Mouse (Mus musculus) adrenal gland, postnatal 36 days (tissue): ENCODE measurements around the gene Tmem79. TPM values are rescaled to one million over a fixed set of nuclear protein-coding genes. Genes with fewer than 3 reads are reported as not detected.
A peak's percentile ranks its signal among the peaks of the same experiment; 100 is the strongest.
"Not testable (repeated sequence)": the region's sequence is repeated elsewhere in the genome, so short reads cannot be mapped to it uniquely, and the experiment has no call there.

ENCODE experiments used
- DNase-seq, 2 experiments: peaks; one replicate each; pipeline ENCODE4 v3.0.0; 2021; ENCODE audit warnings: mixed read lengths in 1 of 2
- long read RNA-seq, 2 experiments: library from polyadenylated mRNA; stranded (forward); transcript quantifications; one replicate each; pipeline ENCODE4 v2.0.0; 2021; ENCODE audit warnings: borderline sequencing depth in 2 of 2
- total RNA-seq, 2 experiments: library from RNA; stranded (reverse); gene quantifications; 2 replicates each; pipeline ENCODE4 v1.2.3; 2021

The Tmem79 gene
- 10 to 100 TPM in 1 of 2 experiments, 1 to 10 TPM in 1; 9.8 to 13.9 TPM for total RNA-seq
- long read RNA-seq, experiment 1, partial matches to known transcripts, result 1 of 14 reads
- long read RNA-seq, experiment 1, other reads (novel, unspliced or antisense), result 10 of 14 reads
- long read RNA-seq, experiment 2, transcript Tmem79-201 (4 exons, 2,406 nt), result major isoform, 6 of 9 reads
- long read RNA-seq, experiment 2, partial matches to known transcripts, result 0 of 9 reads
- long read RNA-seq, experiment 2, other reads (novel, unspliced or antisense), result 3 of 9 reads

DNA sequence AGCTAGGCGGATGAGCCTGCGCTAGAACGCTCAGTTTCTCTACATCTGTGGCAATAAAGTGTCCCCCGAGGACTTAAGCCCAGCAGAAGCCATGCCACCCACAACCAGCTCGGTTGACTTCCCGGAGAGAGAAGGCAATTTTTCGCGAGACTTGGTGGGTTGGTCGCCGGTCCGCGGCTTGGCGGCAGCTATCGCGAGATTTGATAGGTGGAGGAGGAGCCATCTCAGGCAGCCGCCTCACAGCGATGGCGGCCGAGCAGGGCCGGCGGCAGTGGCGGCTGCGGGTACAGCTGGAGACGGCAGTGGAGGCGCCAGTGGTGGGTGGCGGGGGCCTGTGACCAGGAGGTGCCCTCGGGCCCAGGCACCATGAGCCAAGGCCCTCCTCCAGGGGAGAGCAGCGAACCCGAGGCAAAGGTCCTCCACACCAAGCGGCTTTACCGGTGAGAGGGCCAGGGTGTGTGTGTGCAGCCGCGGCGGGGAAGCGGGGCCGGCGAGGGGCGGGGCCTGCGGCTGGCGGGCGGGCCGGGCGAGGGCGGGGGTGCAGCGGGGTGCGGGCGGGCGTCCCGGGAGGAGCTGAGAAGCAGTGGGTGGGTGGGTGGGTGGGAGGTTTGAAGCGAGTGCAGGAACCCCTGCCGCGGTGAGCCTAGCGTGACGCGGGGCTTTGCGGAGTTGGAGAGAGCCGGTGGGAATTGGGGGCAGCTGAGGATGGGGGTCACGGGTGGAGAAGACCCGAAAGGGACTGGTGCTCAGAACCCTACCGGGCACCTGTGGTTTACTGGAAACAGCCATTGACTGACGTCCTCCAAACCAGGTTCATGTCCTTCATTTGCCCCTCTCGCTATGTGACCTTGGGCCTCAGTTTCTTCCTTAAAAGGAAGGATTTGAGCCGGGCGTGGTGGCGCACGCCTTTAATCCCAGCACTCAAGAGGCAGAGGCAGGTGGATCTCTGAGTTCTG is at the start of gene Tmem79, which contains the start of gene Smg5:
Gene Tmem79 (minus strand): TSS at position 91 of the 956 bp plus-strand sequence.
Gene Smg5 (plus strand): TSS at position 203 of the 956 bp plus-strand sequence.
- DNase-seq, result peak; percentile 97

DNA sequence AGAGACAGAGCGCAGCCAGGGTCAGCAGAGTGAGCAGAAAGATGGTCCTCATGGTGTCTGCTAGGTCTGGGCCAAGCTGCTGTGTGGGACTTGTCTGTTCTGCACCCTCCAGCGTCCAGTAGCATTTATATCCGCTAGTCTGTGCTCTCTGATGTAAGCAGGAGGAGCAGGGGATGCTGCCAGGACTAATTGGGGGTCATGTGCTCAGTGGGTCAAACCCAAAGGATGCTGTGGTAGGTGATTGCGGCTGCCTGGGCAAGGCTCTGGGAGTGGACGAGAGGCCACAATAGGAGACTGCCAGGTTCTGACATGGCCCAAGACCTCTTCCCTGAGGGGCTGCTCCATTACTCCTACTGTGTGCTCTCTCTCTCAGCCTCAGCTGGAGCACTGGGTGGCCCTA is 48.4 kb upstream of the Tmem79 start, which contains the start of gene Bglap:
Gene Bglap (minus strand): TSS at position 101 of the 400 bp plus-strand sequence.
- DNase-seq, result no peak

DNA sequence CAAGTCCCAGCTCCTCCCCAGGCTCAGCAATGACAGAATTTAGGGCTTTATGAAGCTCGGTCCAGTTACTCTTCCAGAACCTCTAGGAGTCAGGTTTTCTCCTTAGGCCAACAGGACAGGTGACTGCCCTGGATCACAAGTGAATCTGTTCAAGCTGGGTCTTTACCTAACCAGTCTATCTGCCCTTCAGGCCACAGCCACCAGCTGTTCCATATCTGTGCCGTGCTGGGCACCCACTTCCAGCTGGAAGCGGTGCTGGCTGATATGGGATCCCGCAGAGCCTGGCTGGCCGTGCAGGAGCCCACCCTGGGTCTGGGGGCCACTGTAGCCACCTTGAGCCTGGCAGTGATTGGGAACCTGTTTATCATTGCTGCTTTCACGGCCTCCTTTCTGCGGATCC is 46.4 kb upstream of the Tmem79 start:
- DNase-seq, result not testable (repeated sequence)

DNA sequence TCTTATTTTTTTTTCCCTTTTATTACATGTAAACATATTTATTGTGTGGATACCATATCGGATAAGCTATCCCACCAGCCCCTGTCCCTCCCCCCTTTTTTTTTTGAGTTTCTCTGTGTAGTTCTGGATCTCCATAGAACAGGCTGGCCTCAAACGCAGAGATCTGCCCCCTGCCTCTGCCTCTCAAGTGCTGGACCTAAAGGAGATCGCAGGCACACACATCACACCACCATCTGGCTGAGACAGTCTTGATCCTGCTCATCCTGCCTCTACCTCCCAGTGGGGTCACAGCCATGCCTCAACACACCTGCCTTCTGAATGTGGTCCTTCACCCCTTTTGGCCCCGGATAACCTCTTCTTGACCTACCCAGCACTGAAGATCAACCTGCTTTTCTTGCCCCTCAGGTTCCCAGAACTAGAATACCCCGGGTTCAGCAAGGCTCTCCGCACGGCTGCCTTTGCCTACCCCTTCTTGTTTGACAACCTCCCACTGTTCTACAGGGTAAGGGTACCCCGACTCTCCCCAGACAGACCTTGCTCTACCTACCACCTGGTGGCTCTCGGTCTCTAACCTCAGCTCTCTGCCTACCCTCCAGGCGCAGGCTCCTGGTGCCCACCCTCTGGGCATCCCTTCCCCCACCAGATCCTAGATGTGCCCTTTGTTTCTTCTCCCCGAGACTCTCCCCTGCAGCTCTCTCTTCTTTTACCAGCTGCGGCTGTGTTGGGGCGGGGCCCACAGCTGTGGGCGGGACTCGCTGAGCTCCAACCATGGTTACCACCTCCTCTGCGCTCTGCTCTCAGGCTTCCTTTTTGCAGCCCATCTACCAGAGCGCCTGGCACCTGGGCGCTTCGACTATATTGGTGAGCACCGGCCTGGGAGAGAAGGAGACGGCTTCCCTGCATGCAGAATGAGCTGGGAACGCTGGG is 45.7 kb upstream of the Tmem79 start:
- peak in 1 of 2 experiments; percentile 40 for DNase-seq

DNA sequence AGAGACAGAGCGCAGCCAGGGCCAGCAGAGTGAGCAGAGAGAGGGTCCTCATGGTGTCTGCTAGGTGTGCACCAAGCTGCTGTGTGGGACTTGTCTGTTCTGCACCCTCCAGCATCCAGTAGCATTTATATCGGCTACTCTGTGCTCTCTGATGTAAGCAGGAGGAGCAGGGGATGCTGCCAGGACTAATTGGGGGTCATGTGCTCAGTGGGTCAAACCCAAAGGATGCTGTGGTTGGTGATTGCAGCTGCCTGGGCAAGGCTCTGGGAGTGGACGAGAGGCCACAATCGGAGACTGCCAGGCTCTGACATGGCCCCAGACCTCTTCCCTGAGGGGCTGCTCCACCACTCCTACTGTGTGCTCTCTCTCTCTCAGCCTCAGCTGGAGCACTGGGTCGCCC is 42.7 kb upstream of the Tmem79 start, which contains the start of gene Bglap2:
Gene Bglap2 (minus strand): TSS at position 101 of the 400 bp plus-strand sequence.
- DNase-seq, result not testable (repeated sequence)

DNA sequence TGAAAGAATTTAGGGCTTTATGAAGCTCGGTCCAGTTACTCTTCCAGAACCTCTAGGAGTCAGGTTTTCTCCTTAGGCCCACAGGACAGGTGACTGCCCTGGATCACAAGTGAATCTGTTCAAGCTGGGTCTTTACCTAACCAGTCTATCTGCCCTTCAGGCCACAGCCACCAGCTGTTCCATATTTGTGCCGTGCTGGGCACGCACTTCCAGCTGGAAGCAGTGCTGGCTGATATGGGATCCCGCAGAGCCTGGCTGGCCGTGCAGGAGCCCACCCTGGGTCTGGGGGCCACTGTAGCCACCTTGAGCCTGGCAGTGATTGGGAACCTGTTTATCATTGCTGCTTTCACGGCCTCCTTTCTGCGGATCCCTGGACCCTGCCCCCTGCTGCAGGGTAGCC is 40.7 kb upstream of the Tmem79 start:
- DNase-seq, result not testable (repeated sequence)

DNA sequence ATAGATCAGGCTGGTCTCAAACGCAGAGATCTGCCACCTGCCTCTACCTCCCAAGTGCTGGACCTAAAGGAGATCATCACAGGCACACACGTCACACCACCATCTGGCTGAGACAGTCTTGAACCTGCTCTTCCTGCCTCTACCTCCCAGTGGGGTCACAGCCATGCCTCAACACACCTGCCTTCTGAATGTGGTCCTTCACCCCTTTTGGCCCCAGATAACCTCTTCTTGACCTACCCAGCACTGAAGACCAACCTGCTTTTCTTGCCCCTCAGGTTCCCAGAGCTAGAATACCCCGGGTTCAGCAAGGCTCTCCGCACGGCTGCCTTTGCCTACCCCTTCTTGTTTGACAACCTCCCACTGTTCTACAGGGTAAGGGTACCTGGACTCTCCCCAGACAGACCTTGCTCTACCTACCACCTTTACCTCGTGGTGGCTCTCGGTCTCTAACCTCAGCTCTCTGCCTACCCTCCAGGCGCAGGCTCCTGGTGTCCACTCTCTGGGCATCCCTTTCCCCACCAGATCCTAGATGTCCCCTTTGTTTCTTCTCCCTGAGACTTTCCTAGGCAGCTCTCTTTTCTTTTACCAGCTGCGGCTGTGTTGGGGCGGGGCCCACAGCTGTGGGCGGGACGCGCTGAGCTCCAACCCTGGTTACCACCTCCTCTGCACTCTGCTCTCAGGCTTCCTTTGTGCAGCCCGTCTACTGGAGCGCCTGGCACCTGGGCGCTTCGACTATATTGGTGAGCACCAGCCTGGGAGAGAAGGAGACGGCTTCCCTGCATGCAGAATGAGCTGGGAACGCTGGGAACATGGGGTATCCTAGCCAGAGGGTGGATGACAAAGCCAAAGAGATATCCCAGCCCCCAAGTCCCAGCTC is 40.0 kb upstream of the Tmem79 start:
- not testable (repeated sequence) for DNase-seq

DNA sequence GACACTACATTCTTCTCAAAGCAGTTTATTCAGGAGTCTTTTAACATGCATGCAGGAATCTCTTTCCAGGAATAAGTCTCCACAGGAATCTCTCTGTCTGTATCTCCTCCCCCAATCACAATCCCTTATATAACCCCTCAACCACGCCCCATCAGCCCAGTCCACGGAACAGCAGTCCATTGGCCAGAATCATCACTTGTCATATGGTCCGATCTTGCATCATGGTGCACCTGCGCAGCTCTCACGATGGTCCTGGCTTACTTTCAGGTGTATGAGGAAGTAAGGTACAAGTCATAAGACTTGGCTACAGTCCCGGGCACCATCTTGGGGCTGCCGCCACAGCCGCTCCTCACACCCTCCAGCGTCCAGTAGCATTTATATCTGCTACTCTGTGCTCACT is 36.7 kb upstream of the Tmem79 start, which contains the start of gene Bglap3:
Gene Bglap3 (minus strand): TSS at position 101 of the 400 bp plus-strand sequence.
- not testable (repeated sequence) for DNase-seq

DNA sequence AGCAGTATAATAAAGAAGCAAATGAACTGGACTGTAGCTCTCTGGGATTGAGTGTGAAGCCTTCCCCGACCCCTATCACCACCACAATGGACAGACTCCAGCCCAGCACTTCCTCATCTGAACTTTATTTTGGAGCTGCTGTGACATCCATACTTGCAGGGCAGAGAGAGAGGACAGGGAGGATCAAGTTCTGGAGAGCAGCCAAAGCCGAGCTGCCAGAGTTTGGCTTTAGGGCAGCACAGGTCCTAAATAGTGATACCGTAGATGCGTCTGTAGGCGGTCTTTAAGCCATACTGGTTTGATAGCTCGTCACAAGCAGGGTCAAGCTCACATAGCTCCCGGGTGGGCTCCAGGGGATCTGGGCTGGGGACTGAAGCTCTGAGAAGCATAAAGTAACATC is 32.6 kb upstream of the Tmem79 start:
- DNase-seq, result not testable (repeated sequence)

DNA sequence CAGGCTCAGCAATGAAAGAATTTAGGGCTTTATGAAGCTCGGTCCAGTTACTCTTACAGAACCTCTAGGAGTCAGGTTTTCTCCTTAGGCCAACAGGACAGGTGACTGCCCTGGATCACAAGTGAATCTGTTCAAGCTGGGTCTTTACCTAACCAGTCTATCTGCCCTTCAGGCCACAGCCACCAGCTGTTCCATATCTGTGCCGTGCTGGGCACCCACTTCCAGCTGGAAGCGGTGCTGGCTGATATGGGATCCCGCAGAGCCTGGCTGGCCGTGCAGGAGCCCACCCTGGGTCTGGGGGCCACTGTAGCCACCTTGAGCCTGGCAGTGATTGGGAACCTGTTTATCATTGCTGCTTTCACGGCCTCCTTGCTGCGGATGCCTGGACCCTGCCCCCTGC is 31.6 kb upstream of the Tmem79 start:
- DNase-seq, result not testable (repeated sequence)

DNA sequence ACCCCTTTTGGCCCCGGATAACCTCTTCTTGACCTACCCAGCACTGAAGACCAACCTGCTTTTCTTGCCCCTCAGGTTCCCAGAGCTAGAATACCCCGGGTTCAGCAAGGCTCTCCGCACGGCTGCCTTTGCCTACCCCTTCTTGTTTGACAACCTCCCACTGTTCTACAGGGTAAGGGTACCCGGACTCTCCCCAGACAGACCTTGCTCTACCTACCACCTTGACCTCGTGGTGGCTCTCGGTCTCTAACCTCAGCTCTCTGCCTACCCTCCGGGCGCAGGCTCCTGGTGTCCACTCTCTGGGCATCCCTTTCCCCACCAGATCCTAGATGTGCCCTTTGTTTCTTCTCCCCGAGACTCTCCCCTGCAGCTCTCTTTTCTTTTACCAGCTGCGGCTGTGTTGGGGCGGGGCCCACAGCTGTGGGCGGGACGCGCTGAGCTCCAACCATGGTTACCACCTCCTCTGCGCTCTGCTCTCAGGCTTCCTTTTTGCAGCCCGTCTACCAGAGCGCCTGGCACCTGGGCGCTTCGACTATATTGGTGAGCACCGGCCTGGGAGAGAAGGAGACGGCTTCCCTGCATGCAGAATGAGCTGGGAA is 31.0 kb upstream of the Tmem79 start:
- DNase-seq, result peak; percentile 60 to 68

DNA sequence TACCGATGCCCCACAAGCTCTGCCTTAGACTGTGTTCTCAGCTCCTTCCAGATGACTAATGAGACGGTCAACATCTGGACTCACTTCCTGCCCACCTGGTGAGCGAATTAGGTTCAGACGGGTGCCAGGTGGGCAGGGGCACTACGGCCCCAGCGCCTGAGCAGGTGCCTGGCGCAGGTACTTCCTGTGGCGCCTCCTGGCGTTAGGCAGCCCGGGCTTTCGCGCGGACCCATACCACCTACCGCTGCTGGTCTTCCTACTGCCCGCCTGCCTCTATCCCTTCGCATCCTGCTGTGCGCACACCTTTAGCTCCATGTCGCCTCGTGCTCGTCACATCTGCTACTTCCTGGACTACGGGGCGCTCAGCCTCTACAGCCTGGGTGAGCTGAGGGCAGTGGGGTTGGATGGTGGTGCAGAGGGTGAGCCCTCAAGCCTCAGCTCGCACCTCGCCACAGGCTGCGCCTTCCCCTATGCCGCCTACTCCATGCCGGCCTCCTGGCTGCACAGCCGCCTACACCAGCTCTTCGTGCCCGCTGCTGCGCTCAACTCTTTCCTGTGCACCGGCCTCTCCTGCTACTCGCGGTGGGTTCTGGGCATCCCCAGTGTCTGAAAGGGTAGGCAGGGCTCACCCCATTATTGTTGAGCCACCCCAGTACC is 29.9 kb upstream of the Tmem79 start:
- DNase-seq, result no peak

DNA sequence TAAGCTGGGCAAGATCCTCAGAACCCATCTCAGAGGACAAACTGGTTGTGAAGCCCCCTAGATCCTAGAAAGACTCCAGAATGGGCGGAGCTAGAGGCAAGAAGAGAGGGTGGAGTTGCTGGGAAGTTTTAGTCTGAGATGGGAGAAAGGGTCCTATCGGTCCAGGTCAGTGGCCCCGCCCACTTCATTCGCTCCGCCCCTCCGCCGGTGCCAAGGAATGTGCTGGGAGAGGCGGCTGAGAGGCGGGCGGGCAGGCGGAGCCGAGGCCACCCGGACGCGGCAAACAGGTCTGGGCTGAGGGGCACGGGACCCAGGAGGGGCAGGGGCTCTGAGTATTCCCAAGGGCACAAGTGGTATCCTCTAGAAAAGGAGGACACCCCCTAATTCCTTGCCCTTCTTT is 28.4 kb upstream of the Tmem79 start, which contains the start of gene Paqr6:
Gene Paqr6 (plus strand): TSS at position 248 of the 400 bp plus-strand sequence.
- DNase-seq, result peak; percentile 53 to 69

DNA sequence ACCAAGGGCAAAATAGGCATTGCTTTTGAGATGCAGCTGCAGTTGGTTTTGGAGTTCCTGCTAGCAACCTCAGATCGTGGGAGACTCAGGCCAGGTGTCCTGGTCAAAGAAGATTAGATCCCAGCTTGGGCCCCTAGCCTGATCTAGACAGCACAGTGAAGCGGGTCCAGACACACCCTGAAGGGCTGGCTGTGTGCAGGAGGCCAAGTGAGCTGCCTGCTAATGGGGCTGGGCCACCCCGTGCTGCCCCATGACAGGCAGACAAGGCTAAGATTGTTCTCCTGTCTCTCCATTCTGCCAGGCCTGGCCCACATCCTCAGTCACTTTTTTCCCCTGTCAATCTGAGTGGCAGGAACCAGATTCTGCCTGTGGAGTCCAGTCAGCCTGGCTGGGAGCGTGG is 27.8 kb upstream of the Tmem79 start:
- DNase-seq, result no peak

DNA sequence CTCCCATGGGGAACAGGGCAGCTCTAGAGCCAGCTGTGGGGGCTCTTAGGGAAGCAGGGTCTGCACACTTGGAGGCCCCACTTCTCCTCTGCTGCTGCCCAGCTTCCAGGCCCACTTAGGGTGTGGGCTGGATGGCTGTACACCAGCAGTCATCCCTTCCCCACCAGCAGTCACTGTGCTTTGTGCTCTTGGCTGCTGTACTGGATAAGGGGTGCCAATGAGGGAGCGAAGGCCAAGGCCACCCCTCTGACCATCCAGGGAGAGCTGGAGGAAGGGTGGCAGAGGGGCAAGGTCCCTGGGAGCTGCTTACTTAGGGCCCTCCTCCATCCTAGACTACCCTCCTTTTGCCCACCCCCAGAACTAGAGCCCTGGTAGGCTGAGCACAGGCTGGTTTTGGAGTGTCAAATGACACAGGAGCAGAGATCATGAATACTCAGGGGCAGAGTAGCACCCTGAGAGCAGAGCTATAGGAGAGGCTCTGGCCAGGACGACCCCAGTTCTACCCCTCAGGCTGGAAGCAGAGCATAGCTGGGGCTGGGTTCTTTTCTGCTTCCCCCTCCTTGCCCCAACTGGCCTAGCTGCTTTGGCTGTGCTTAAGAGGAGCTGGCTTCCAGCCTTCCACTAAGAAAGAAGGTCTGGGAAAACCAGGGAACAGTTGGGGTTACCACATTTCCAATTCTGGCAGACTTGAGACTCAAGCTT is 25.8 kb upstream of the Tmem79 start:
- no peak for DNase-seq

DNA sequence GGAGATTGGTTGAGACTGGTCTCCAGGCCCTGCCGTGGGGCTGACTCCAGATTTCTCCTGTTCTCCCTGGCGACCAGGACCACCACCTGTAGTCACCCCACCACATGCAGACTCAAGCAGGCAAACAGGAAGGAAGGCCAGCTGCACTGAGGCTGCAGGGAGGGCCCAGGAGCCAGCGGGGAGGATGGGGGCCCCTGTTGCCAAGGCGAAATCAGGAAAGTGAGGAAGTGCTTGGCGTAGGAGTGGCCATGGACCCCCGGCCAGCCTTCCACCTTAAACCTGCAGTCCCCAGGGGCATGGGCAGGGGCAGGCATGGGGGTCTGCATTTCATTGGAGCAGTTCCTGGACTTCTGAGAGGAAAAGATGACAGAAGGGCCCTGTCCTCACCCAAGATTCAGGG is 25.1 kb upstream of the Tmem79 start:
- no peak for DNase-seq

DNA sequence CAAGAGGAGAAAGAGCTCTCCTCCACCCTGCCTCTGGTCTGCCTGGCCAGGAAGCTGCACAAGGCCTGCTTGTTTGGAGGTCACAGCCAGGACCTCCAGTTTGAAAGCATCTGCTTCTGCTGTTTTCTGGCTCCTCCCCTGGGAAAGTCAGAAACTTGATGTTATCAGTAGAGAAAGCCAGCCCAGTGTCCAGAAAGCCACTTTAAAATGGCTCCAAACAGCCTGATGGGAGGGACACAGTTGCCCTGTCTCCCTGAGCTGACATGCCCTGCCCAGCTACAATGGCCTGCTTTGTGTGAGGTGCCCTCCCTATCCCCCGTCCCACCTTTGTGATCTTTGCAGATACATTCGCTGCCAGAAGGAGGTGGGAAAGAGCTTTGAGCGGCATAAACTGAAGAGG is 24.0 kb upstream of the Tmem79 start:
- DNase-seq, result no peak

DNA sequence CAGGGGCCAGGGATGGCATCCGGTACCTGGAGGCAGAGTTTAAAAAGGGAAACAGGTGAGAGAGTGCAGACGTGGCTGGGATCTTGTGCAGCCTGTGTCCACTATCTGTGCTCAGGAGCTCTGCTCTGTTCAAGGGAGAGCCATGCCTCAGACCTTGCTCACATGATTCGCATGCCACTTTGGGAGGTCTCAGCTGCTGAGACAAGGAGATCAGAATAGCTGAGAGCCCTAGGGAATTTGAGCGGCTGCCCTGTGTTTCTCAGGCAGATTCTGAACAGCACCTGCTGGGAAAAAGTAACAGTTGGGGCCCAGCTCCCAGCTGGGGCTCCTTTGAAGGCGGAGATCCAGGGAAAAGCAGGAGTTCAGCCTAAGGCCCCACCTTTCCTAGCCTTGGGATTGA is 23.6 kb upstream of the Tmem79 start:
- DNase-seq, result no peak
